Mouse (Mus musculus) megakaryocyte-erythroid progenitor cell, adult 5-6 weeks (primary cell): ENCODE results near the gene Defa20. TPM values are rescaled to one million over a fixed set of nuclear protein-coding genes. Genes with fewer than 3 reads are reported as not detected.
"Not testable (repeated sequence)": the region's sequence is repeated elsewhere in the genome, so short reads cannot be mapped to it uniquely, and the experiment has no call there.

Source experiments
- ATAC-seq: replicated peaks from 2 replicates; pipeline ENCODE4 v1.8.0; 2016; ENCODE audit warnings: mild to moderate bottlenecking, inconsistent platforms; ENCODE audit not compliant: severe bottlenecking, poor library complexity, low FRiP score, low TSS enrichment
- total RNA-seq, 2 experiments: library from RNA; stranded (forward) in 1 of 2; stranded (reverse) in 1 of 2; fragments of 200-1000, 215-1000 nt in 1 of 2; fragments of >200 nt in 1 of 2; fragmentation: Nextera tagmentation in 1 of 2; gene quantifications; 2 replicates each; pipeline ENCODE4 v1.2.3; 2014 to 2017

The Defa20 gene
- total RNA-seq (2014; fragmentation: Nextera tagmentation) (not detected in 2 replicates), total RNA-seq (2017) (not detected in 2 replicates)

- ATAC-seq = not testable (repeated sequence)
Measured at GRCm38 (mm10) chr8:21508958-21509357, at the start of gene Defa20. TSS of gene Defa20 (plus strand) at chr8:21509258.

DNA sequence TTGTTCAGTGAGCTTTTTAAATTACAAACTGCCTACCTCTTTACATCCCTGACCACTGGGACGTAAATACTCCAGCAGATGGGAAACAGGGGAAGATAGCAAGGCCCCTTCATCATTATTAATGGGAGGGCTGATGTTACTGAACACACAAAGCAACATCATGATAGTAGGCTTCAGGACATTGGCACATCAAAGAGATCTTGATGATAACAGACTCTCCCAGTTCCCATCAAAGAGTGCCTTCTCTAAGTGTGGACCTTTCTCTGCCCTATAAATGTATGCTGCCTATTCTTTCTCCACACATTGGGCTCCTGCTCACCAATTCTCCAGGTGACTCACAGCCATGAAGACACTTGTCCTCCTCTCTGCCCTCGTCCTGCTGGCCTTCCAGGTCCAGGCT is 19.7 kb downstream of the Defa20 start, which contains the start of gene Defa32:
Gene Defa32, plus strand, starts transcription at position 301 of the 400 bp plus-strand sequence.
- not testable (repeated sequence) for ATAC-seq

Other genes with a start within 250 kb of the Defa20 start
- not detected in 2 replicates for gene Defa27, start 193.7 kb upstream of the Defa20 start, total RNA-seq (2014; fragmentation: Nextera tagmentation)
- not detected in 2 replicates for gene Defa27, start 193.7 kb upstream of the Defa20 start, total RNA-seq (2017)
- gene Defa29, start 182.2 kb upstream of the Defa20 start, total RNA-seq (2014; fragmentation: Nextera tagmentation) = not detected in 2 replicates
- gene Defa29, start 182.2 kb upstream of the Defa20 start, total RNA-seq (2017) = not detected in 2 replicates
- gene Defa2, start 130.7 kb upstream of the Defa20 start, total RNA-seq (2014; fragmentation: Nextera tagmentation) = not detected in 2 replicates
- gene Defa2, start 130.7 kb upstream of the Defa20 start, total RNA-seq (2017) = not detected in 2 replicates
- gene Defa33, start 117.4 kb upstream of the Defa20 start, total RNA-seq (2014; fragmentation: Nextera tagmentation) = not detected in 2 replicates
- gene Defa33, start 117.4 kb upstream of the Defa20 start, total RNA-seq (2017) = not detected in 2 replicates
- gene Defa36, start 81.8 kb upstream of the Defa20 start, total RNA-seq (2014; fragmentation: Nextera tagmentation) = not detected in 2 replicates
- gene Defa36, start 81.8 kb upstream of the Defa20 start, total RNA-seq (2017) = not detected in 2 replicates
- gene Gm7849, start 52.7 kb upstream of the Defa20 start, total RNA-seq (2014; fragmentation: Nextera tagmentation) = not detected in 2 replicates
- not detected in 2 replicates for gene Gm7849, start 52.7 kb upstream of the Defa20 start, total RNA-seq (2017)
- not detected in 2 replicates for gene Defa32, start 19.8 kb downstream of the Defa20 start, total RNA-seq (2014; fragmentation: Nextera tagmentation)
- gene Defa32, start 19.8 kb downstream of the Defa20 start, total RNA-seq (2017) = not detected in 2 replicates
- gene Defa37, start 56.1 kb downstream of the Defa20 start, total RNA-seq (2014; fragmentation: Nextera tagmentation) = not detected in 2 replicates
- gene Defa37, start 56.1 kb downstream of the Defa20 start, total RNA-seq (2017) = not detected in 2 replicates
- not detected in 2 replicates for gene Defa28, start 73.7 kb downstream of the Defa20 start, total RNA-seq (2014; fragmentation: Nextera tagmentation)
- gene Defa28, start 73.7 kb downstream of the Defa20 start, total RNA-seq (2017) = not detected in 2 replicates
- not detected in 2 replicates for gene Gm7861, start 85.2 kb downstream of the Defa20 start, total RNA-seq (2014; fragmentation: Nextera tagmentation)
- not detected in 2 replicates for gene Gm7861, start 85.2 kb downstream of the Defa20 start, total RNA-seq (2017)
- not detected in 2 replicates for gene Defa26, start 108.9 kb downstream of the Defa20 start, total RNA-seq (2014; fragmentation: Nextera tagmentation)
- gene Defa26, start 108.9 kb downstream of the Defa20 start, total RNA-seq (2017) = not detected in 2 replicates
- gene Defa17, start 146.5 kb downstream of the Defa20 start, total RNA-seq (2014; fragmentation: Nextera tagmentation) = not detected in 2 replicates
- gene Defa17, start 146.5 kb downstream of the Defa20 start, total RNA-seq (2017) = not detected in 2 replicates
- not detected in 2 replicates for gene Defa34, start 156.5 kb downstream of the Defa20 start, total RNA-seq (2014; fragmentation: Nextera tagmentation)
- gene Defa34, start 156.5 kb downstream of the Defa20 start, total RNA-seq (2017) = not detected in 2 replicates
- not detected in 2 replicates for gene AY761184, start 194.4 kb downstream of the Defa20 start, total RNA-seq (2014; fragmentation: Nextera tagmentation)
- gene AY761184, start 194.4 kb downstream of the Defa20 start, total RNA-seq (2017) = not detected in 2 replicates
- gene Defa24, start 225.2 kb downstream of the Defa20 start, total RNA-seq (2014; fragmentation: Nextera tagmentation) = not detected in 2 replicates
- gene Defa24, start 225.2 kb downstream of the Defa20 start, total RNA-seq (2017) = not detected in 2 replicates